Mouse (Mus musculus): ENCODE measurements at regions not wholly inside any gene's neighbourhood (a gene's known extent, or its start where the extent isn't known, plus 50 kb on each side); places are given as distances from the start of the nearest gene placed in this dataset.
"Not testable (repeated sequence)": the region's sequence is repeated elsewhere in the genome, so short reads cannot be mapped to it uniquely, and the experiment has no call there.

GRCm38 (mm10) chr4:122207487-122207886 is 481.6 kb upstream of the 9530002B09Rik start:
- DNase-seq: peak; percentile 42

DNA sequence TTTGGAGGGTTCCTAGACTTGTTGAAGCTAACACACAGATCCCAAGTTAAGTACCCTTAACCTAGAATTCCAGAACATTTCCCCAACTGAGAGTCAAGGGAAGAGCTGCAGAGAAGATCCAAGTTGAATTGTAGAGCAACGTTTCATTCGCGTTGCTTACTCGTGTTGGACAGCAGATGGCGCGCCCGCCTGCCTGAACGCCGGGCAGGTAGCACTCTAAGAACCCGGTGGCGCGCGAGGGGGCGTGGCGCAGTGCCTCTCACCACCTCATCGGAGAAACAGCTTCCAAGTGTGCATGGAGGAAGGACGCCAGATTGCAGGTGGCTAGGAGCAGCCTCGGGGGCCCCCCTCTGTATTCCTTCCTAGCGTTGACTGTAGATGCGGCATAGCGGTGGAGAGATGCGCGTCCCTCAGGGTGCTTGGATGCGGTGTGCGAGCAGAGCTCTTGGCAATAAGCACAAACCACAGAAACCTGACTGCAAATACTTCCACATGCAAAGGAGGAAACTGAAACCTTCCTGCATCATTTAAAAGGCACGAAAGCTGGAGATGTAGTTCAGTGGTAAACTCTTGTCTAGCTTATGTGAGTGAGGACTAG is 440.8 kb upstream of the 9530002B09Rik start:
- DNase-seq: not testable (repeated sequence)

All from heart, adult 11 months (tissue).